Mouse (Mus musculus) midbrain, embryonic 11.5 days (tissue): Measurements from ENCODE around the gene Wdr25. TPM values are rescaled to one million over a fixed set of nuclear protein-coding genes. Genes with fewer than 3 reads are reported as not detected.

Experiments
- ATAC-seq: fragments of 200-750 bp; cut with Nextera tagmentation; 2 replicates; pipeline ENCODE4 v1.8.0; 2017; ENCODE audit warnings: moderate TSS enrichment, moderate library complexity; ENCODE audit not compliant: low FRiP score
- DNase-seq: peaks from one replicate; pipeline ENCODE4 v3.0.0; 2015; ENCODE audit warnings: low spot score; ENCODE audit errors: missing footprints
- H3K27ac ChIP-seq: fragments of 300-500 bp; sonication (generic); 2 replicates; pipeline ENCODE4 v1.5.1; 2014; ENCODE audit warnings: low read depth, low read length
- H3K27me3 ChIP-seq: fragments of 300-500 bp; sonication (generic); 2 replicates; pipeline ENCODE4 v1.6.1; 2014; ENCODE audit warnings: mild to moderate bottlenecking, low read length, moderate library complexity, mixed read lengths; ENCODE audit not compliant: control insufficient read depth, insufficient read depth
- H3K36me3 ChIP-seq: fragments of 300-500 bp; sonication (generic); 2 replicates; pipeline ENCODE4 v1.6.1; 2014; ENCODE audit warnings: mild to moderate bottlenecking, low read length, moderate library complexity, mixed read lengths; ENCODE audit not compliant: control insufficient read depth, insufficient read depth
- H3K4me1 ChIP-seq: fragments of 300-500 bp; sonication (generic); 2 replicates; pipeline ENCODE4 v1.6.1; 2014; ENCODE audit warnings: low read length; ENCODE audit not compliant: control insufficient read depth, insufficient read depth
- H3K4me2 ChIP-seq: fragments of 300-500 bp; sonication (generic); 2 replicates; pipeline ENCODE4 v1.6.1; 2014; ENCODE audit warnings: mild to moderate bottlenecking, moderate library complexity
- H3K4me3 ChIP-seq: fragments of 300-500 bp; sonication (generic); 2 replicates; pipeline ENCODE4 v1.5.1; 2014; ENCODE audit warnings: low read depth, low read length
- H3K9ac ChIP-seq: fragments of 300-500 bp; sonication (generic); 2 replicates; pipeline ENCODE4 v1.6.1; 2014; ENCODE audit warnings: low read length
- H3K9me3 ChIP-seq: fragments of 300-500 bp; sonication (generic); 2 replicates; pipeline ENCODE4 v1.6.1; 2016; ENCODE audit warnings: low read length; ENCODE audit not compliant: control insufficient read depth
- WGBS: fragments of 180-500 bp; shearing (Covaris S2); extraction: QIAGEN DNeasy Blood & Tissue Kit; methylation state at CpG from one replicate; pipeline ENCODE4 v1.1.7; 2014; 5-methylcytosine and 5-hydroxymethylcytosine counted together
- polyA plus RNA-seq: library from polyadenylated mRNA; unstranded; fragments of >200 nt; fragmentation: Nextera tagmentation; extraction: Ambion mirVana; gene quantifications from 2 replicates; pipeline ENCODE4 v1.2.1, GENCODE M21; 2014

The Wdr25 gene
- polyA plus RNA-seq, 1 experiment from 2014 or later, result 4.7 TPM

- DNase-seq (peak; percentile 85), ATAC-seq (peak; percentile 62)
- H3K27me3 ChIP-seq, result no peaks in the 10 kb centered on the region
- 47% methylated on average over 7 of the region's 7 CpGs for WGBS
- peaks cover 45% of the 10 kb centered on the region for H3K4me1 ChIP-seq
- H3K4me3 ChIP-seq, result no peak overlapping the region
- peak overlapping the region; percentile 51 for H3K27ac ChIP-seq
- no peak overlapping the region for H3K4me2 ChIP-seq
- H3K36me3 ChIP-seq, result no peaks in the 10 kb centered on the region
- H3K9ac ChIP-seq, result no peak overlapping the region; the same call in 1 of the 2 replicates
- H3K9me3 ChIP-seq, result no peaks in the 10 kb centered on the region
Measured at GRCm38 (mm10) chr12:108916447-108917042, 23.1 kb downstream of the Wdr25 start.

- peaks cover 45% of the 10 kb centered on the region for H3K4me1 ChIP-seq
- WGBS, result 61% methylated on average over 9 of the region's 9 CpGs
- no peak overlapping the region for H3K27ac ChIP-seq
- no peak for DNase-seq
- H3K4me3 ChIP-seq, result no peak overlapping the region
- H3K27me3 ChIP-seq, result no peaks in the 10 kb centered on the region
- no peaks in the 10 kb centered on the region for H3K36me3 ChIP-seq
- ATAC-seq, result peak; percentile 22; the same call in 1 of the 2 replicates
- no peaks in the 10 kb centered on the region for H3K9me3 ChIP-seq
- no peak overlapping the region for H3K4me2 ChIP-seq
- H3K9ac ChIP-seq, result no peak overlapping the region
Measured at GRCm38 (mm10) chr12:108917509-108917908, 24.1 kb downstream of the Wdr25 start.

GRCm38 (mm10) chr12:108918753-108919152 lies 25.3 kb downstream of the Wdr25 start:
- H3K9ac ChIP-seq, result no peak overlapping the region
- peaks cover 40% of the 10 kb centered on the region for H3K4me1 ChIP-seq
- 68% methylated on average over 4 of the region's 4 CpGs for WGBS
- no peak overlapping the region for H3K27ac ChIP-seq
- no peaks in the 10 kb centered on the region for H3K36me3 ChIP-seq
- ATAC-seq (no peak), DNase-seq (no peak)
- H3K4me3 ChIP-seq, result no peak overlapping the region
- H3K4me2 ChIP-seq, result no peak overlapping the region
- no peaks in the 10 kb centered on the region for H3K9me3 ChIP-seq
- H3K27me3 ChIP-seq, result no peaks in the 10 kb centered on the region

- Histone ChIP-seq H3K36me3 (no peaks in the 10 kb centered on the region), H3K4me2 (no peak overlapping the region), H3K4me1 (no peaks in the 10 kb centered on the region), H3K27ac (no peak overlapping the region), H3K4me3 (no peak overlapping the region), H3K9ac (no peak overlapping the region), H3K27me3 (no peaks in the 10 kb centered on the region), H3K9me3 (no peaks in the 10 kb centered on the region)
- DNase-seq, result peak; percentile 77
- WGBS, result 62% methylated on average over 9 of the region's 11 CpGs
- ATAC-seq, result peak; percentile 75
Measured at GRCm38 (mm10) chr12:108926606-108927111, 33.2 kb downstream of the Wdr25 start.

GRCm38 (mm10) chr12:108928249-108928648 lies 34.8 kb downstream of the Wdr25 start:
- no peaks in the 10 kb centered on the region for H3K27me3 ChIP-seq
- no peaks in the 10 kb centered on the region; the same call in 1 of the 2 replicates for H3K4me1 ChIP-seq
- H3K4me3 ChIP-seq, result no peak overlapping the region
- DNase-seq, result no peak
- H3K9me3 ChIP-seq, result no peaks in the 10 kb centered on the region
- no peak overlapping the region for H3K27ac ChIP-seq
- no peak overlapping the region for H3K9ac ChIP-seq
- no peaks in the 10 kb centered on the region for H3K36me3 ChIP-seq
- H3K4me2 ChIP-seq, result no peak overlapping the region
- 82% methylated on average over 2 of the region's 2 CpGs for WGBS
- ATAC-seq, result no peak

GRCm38 (mm10) chr12:108929475-108929874 lies 36.0 kb downstream of the Wdr25 start:
- no peak overlapping the region for H3K27ac ChIP-seq

GRCm38 (mm10) chr12:108931341-108932053 lies 38.1 kb downstream of the Wdr25 start:
- ATAC-seq (no peak), DNase-seq (no peak)
- no peaks in the 10 kb centered on the region for H3K36me3 ChIP-seq
- WGBS, result 61% methylated on average over 7 of the region's 7 CpGs
- no peak overlapping the region for H3K4me2 ChIP-seq
- H3K4me1 ChIP-seq, result no peaks in the 10 kb centered on the region; the same call in 1 of the 2 replicates
- no peak overlapping the region for H3K4me3 ChIP-seq
- no peak overlapping the region for H3K9ac ChIP-seq
- H3K27me3 ChIP-seq, result no peaks in the 10 kb centered on the region
- no peak overlapping the region for H3K27ac ChIP-seq
- H3K9me3 ChIP-seq, result no peaks in the 10 kb centered on the region

More at GRCm38 (mm10) chr12:108929475-108929874, 36.0 kb downstream of the Wdr25 start:
- no peak for ATAC-seq
- Histone ChIP-seq H3K4me3 (no peak overlapping the region), H3K36me3 (no peaks in the 10 kb centered on the region), H3K4me2 (no peak overlapping the region), H3K4me1 (no peaks in the 10 kb centered on the region; the same call in 1 of the 2 replicates), H3K9me3 (no peaks in the 10 kb centered on the region), H3K27me3 (no peaks in the 10 kb centered on the region), H3K9ac (no peak overlapping the region)
- 83% methylated on average over 3 of the region's 3 CpGs for WGBS
- no peak for DNase-seq

- Histone ChIP-seq H3K27me3 (no peaks in the 10 kb centered on the region), H3K36me3 (no peaks in the 10 kb centered on the region), H3K4me3 (no peak overlapping the region), H3K4me2 (no peak overlapping the region), H3K27ac (no peak overlapping the region), H3K9me3 (no peaks in the 10 kb centered on the region), H3K9ac (no peak overlapping the region), H3K4me1 (no peaks in the 10 kb centered on the region; the same call in 1 of the 2 replicates)
- ATAC-seq (no peak), DNase-seq (no peak)
- 26% methylated on average over 2 of the region's 3 CpGs for WGBS
Measured at GRCm38 (mm10) chr12:108932113-108932512, 38.7 kb downstream of the Wdr25 start.

GRCm38 (mm10) chr12:108934231-108934630 lies 40.8 kb downstream of the Wdr25 start:
- Histone ChIP-seq H3K9me3 (no peaks in the 10 kb centered on the region), H3K27ac (no peak overlapping the region), H3K9ac (no peak overlapping the region), H3K4me2 (no peak overlapping the region), H3K4me1 (no peaks in the 10 kb centered on the region; the same call in 1 of the 2 replicates), H3K36me3 (no peaks in the 10 kb centered on the region), H3K27me3 (no peaks in the 10 kb centered on the region), H3K4me3 (no peak overlapping the region)
- DNase-seq (peak; percentile 76), ATAC-seq (no peak)
- WGBS, result 78% methylated on average over 6 of the region's 6 CpGs
